Comparison of ENCODE assay signal across 12 mouse cellular contexts in genomic region chr4:95738179-95738578, GRCm38 (mm10).
DNase-seq lines count a peak whose midpoint lies in the region; ATAC-seq and TF ChIP-seq lines count a peak whose summit lies in the region.
"Had no signal": no experiment of that assay in that cellular context is flagged by ENCODE, and none has a peak within 500 bp of the region (broad histone marks: within the 10 kb centered on the region; RNA-seq: fewer than 3 reads in every experiment).

No protein-coding gene starts in this region.

- WGBS in hindbrain, embryonic 10.5 days, result 47% methylated on average over 5 of the region's 5 CpGs
- 31% methylated on average over 5 of the region's 5 CpGs for WGBS in hindbrain, embryonic 11.5 days
- 23% methylated on average over 5 of the region's 5 CpGs for whole genome bisulfite sequencing in liver, postnatal 0 days (ENCODE audit: insufficient replicate concordance)
- 39% methylated on average over 5 of the region's 5 CpGs for WGBS in hindbrain, postnatal 0 days

- H3K36me3 ChIP-seq in hindbrain, embryonic 10.5 days, result no peaks in the 10 kb centered on the region
- no peaks in the 10 kb centered on the region for H3K36me3 ChIP-seq in hindbrain, embryonic 11.5 days (ENCODE audit: control insufficient read depth, insufficient read depth, low read length)
- H3K36me3 ChIP-seq in liver, postnatal 0 days (replicated peaks; ENCODE audit: insufficient read depth, low read length), result no peaks in the 10 kb centered on the region
- no peaks in the 10 kb centered on the region for H3K36me3 ChIP-seq in hindbrain, postnatal 0 days (ENCODE audit: insufficient read depth, low read length)
- H3K36me3 ChIP-seq: hindbrain, embryonic 15.5 days; limb, embryonic 12.5 days; midbrain, embryonic 13.5 days had no signal

- peak; percentile 46; the same call in 1 of the 2 replicates for TF ChIP-seq EP300 in liver, postnatal 0 days (IDR thresholded peaks at IDR 0.05; ENCODE audit: low read depth)

- H3K27me3 ChIP-seq in hindbrain, embryonic 10.5 days (ENCODE audit: insufficient read depth, poor library complexity, severe bottlenecking), result no peaks in the 10 kb centered on the region
- H3K27me3 ChIP-seq in hindbrain, embryonic 11.5 days (ENCODE audit: control insufficient read depth, insufficient read depth, low read length), result no peaks in the 10 kb centered on the region
- H3K27me3 ChIP-seq in liver, postnatal 0 days (ENCODE audit: insufficient read depth, low read length), result no peaks in the 10 kb centered on the region
- no peaks in the 10 kb centered on the region for H3K27me3 ChIP-seq in hindbrain, postnatal 0 days (ENCODE audit: insufficient read depth, low read length)
- H3K27me3 ChIP-seq: hindbrain, embryonic 15.5 days; limb, embryonic 12.5 days; midbrain, embryonic 13.5 days had no signal

- no peak overlapping the region for H3K4me3 ChIP-seq in hindbrain, embryonic 10.5 days
- no peak overlapping the region for H3K4me3 ChIP-seq in hindbrain, embryonic 11.5 days (ENCODE audit: low read depth, low read length)
- no peak overlapping the region for H3K4me3 ChIP-seq in liver, postnatal 0 days (ENCODE audit: low read depth, low read length)
- no peak overlapping the region for H3K4me3 ChIP-seq in hindbrain, postnatal 0 days (ENCODE audit: low read length)
- H3K4me3 ChIP-seq: hindbrain, embryonic 15.5 days; limb, embryonic 12.5 days; midbrain, embryonic 13.5 days had no signal

- H3K4me1 ChIP-seq in hindbrain, embryonic 10.5 days (replicated peaks), result peaks cover 23% of the 10 kb centered on the region
- H3K4me1 ChIP-seq in hindbrain, embryonic 11.5 days (replicated peaks; ENCODE audit: control insufficient read depth, insufficient read depth, low read length), result no peaks in the 10 kb centered on the region
- H3K4me1 ChIP-seq in liver, postnatal 0 days (ENCODE audit: insufficient read depth), result peaks cover 35% of the 10 kb centered on the region
- H3K4me1 ChIP-seq in hindbrain, postnatal 0 days (ENCODE audit: insufficient read depth, low read length), result peaks cover 9% of the 10 kb centered on the region; the same call in 1 of the 2 replicates

- H3K9ac ChIP-seq in hindbrain, embryonic 11.5 days (ENCODE audit: low read depth, low read length), result no peak overlapping the region
- H3K9ac ChIP-seq in liver, postnatal 0 days (replicated peaks), result no peak overlapping the region
- H3K9ac ChIP-seq in hindbrain, postnatal 0 days (replicated peaks; ENCODE audit: low read length), result no peak overlapping the region
- H3K9ac ChIP-seq: hindbrain, embryonic 15.5 days; limb, embryonic 12.5 days; midbrain, embryonic 13.5 days had no signal

- no peak for DNase-seq in hindbrain, embryonic 10.5 days (ENCODE audit: low spot score)
- no peak for DNase-seq in hindbrain, embryonic 11.5 days (ENCODE audit: low spot score)
- peak; percentile 15 for DNase-seq in brain, embryonic 14.5 days (ENCODE audit: low read depth)
- DNase-seq in kidney, adult 9 months, result peak; percentile 92
- no peak for DNase-seq in liver, postnatal 0 days
- DNase-seq in cerebellum, adult 8-10 months, result no peak
- DNase-seq in layer of hippocampus, postnatal 14 days (ENCODE audit: low spot score in 2 of 2), result no peak
- DNase-seq in hindbrain, postnatal 0 days (ENCODE audit: low spot score), result no peak
- DNase-seq: cerebellum, adult 11 months had no signal

- no peaks in the 10 kb centered on the region for H3K9me3 ChIP-seq in hindbrain, embryonic 10.5 days
- H3K9me3 ChIP-seq in hindbrain, embryonic 11.5 days (ENCODE audit: control insufficient read depth, low read length), result no peaks in the 10 kb centered on the region
- H3K9me3 ChIP-seq in liver, postnatal 0 days (ENCODE audit: low read length), result no peaks in the 10 kb centered on the region
- no peaks in the 10 kb centered on the region for H3K9me3 ChIP-seq in hindbrain, postnatal 0 days (ENCODE audit: low read length)
- H3K9me3 ChIP-seq: hindbrain, embryonic 15.5 days; limb, embryonic 12.5 days; midbrain, embryonic 13.5 days had no signal

- ATAC-seq in hindbrain, embryonic 11.5 days (ENCODE audit: low FRiP score), result no peak
- peak; percentile 46 for ATAC-seq in liver, postnatal 0 days
- ATAC-seq in hindbrain, postnatal 0 days, result no peak
- ATAC-seq: midbrain, embryonic 13.5 days had no signal

- TF ChIP-seq POLR2A in brain, embryonic 14.5 days (IDR thresholded peaks at IDR 0.05; ENCODE audit: borderline replicate concordance, extremely low read depth, insufficient read depth, insufficient read length, poor library complexity, severe bottlenecking), result no peak

- no peak for TF ChIP-seq CTCF in brain, embryonic 14.5 days (IDR thresholded peaks at IDR 0.05; ENCODE audit: borderline replicate concordance, extremely low read depth, insufficient read depth, insufficient read length)
- no peak for TF ChIP-seq CTCF in liver, postnatal 0 days (IDR thresholded peaks at IDR 0.05; ENCODE audit: low read depth)
- no peak for TF ChIP-seq CTCF in hindbrain, postnatal 0 days (IDR thresholded peaks at IDR 0.05; ENCODE audit: low read depth)

- peak overlapping the region; percentile 53; the same call in 1 of the 2 replicates for H3K27ac ChIP-seq in hindbrain, embryonic 10.5 days
- H3K27ac ChIP-seq in hindbrain, embryonic 11.5 days (ENCODE audit: low read depth, low read length), result no peak overlapping the region; the same call in 1 of the 2 replicates
- peak overlapping the region; percentile 75 for H3K27ac ChIP-seq in liver, postnatal 0 days (ENCODE audit: low read depth)
- no peak overlapping the region for H3K27ac ChIP-seq in hindbrain, postnatal 0 days
- H3K27ac ChIP-seq: hindbrain, embryonic 15.5 days; limb, embryonic 12.5 days; midbrain, embryonic 13.5 days had no signal

- no peak overlapping the region for H3K4me2 ChIP-seq in hindbrain, embryonic 11.5 days (replicated peaks; ENCODE audit: low read depth, low read length)
- H3K4me2 ChIP-seq in liver, postnatal 0 days (ENCODE audit: low read depth, low read length), result no peak overlapping the region
- H3K4me2 ChIP-seq in hindbrain, postnatal 0 days (ENCODE audit: low read depth, low read length), result no peak overlapping the region
- H3K4me2 ChIP-seq: hindbrain, embryonic 15.5 days; limb, embryonic 12.5 days; midbrain, embryonic 13.5 days had no signal

Comparison
In these comparisons a context has a peak if more than half of its experiments do, and no peak if none do; other contexts are left out.
1. H3K27ac ChIP-seq: peak in hindbrain, embryonic 10.5 days (single experiment) and liver, postnatal 0 days (single experiment); none in hindbrain, embryonic 11.5 days (single experiment) and hindbrain, postnatal 0 days (single experiment).
2. DNase-seq: peak in brain, embryonic 14.5 days (single experiment) and kidney, adult 9 months (single experiment); none in hindbrain, embryonic 10.5 days (single experiment), hindbrain, embryonic 11.5 days (single experiment), liver, postnatal 0 days (single experiment), cerebellum, adult 8-10 months (single experiment), layer of hippocampus, postnatal 14 days (0 of 2) and hindbrain, postnatal 0 days (single experiment).